Mouse (Mus musculus): ENCODE data around the gene Pbxip1. TPM values are rescaled to one million over a fixed set of nuclear protein-coding genes. Genes with fewer than 3 reads are reported as not detected.

Gene Pbxip1
- polyA plus RNA-seq, 1 experiment from 2014 or later = 15.7 TPM

DNA sequence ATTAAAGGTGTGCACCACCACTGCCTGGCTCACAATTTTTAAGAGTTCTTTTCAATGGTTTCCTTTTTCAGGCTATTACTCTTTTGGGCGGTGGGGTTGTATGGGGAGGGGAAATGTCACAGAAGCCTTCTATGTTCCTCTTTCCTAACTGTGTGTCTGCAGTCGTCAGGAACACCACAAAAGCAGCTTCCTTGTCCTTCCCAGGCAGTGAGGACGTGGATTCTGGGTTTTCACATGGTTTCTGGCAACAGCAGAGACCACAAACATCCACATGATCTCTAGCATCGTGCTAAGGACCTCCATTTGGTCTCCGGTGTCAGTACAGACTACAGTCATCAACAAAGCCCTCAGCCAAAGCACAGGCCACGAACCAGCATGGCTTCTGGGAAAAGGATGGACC lies 37.3 kb downstream of the Pbxip1 start:
- WGBS = 81% methylated on average over 6 of the region's 6 CpGs
- no peak overlapping the region for H3K27ac ChIP-seq

DNA sequence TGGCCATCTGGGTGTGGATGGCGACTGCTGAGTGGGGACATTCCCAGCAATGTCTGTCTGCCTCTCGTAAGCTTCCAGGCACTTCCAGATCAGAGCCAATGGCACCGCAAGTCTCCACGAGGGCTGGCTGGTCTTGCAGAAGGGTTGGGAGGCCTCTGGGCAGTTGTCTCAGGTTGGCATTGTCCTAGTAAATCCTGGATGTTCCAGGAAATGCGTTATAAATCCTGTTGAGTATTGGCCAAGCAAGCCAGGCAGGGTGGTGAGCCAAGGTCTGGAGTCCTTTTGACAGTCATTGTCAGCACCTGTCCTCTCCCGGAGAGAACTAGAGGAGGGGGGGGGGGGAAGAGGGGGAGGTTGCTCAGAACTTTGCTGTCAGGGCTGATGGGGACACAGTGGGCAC lies 42.5 kb downstream of the Pbxip1 start:
- WGBS = 82% methylated on average over 6 of the region's 6 CpGs
- Histone ChIP-seq H3K9ac (no peak overlapping the region), H3K4me3 (no peak overlapping the region), H3K9me3 (no peaks in the 10 kb centered on the region), H3K36me3 (replicated peaks) (no peaks in the 10 kb centered on the region), H3K4me2 (no peak overlapping the region), H3K27me3 (replicated peaks) (no peaks in the 10 kb centered on the region), H3K4me1 (no peaks in the 10 kb centered on the region), H3K27ac (no peak overlapping the region)
- ATAC-seq (replicated peaks) = no peak

More for the DNA sequence above, 37.3 kb downstream of the Pbxip1 start:
- Histone ChIP-seq H3K4me2 (no peak overlapping the region), H3K4me3 (no peak overlapping the region), H3K9me3 (no peaks in the 10 kb centered on the region), H3K9ac (no peak overlapping the region), H3K36me3 (replicated peaks) (peaks cover 4% of the 10 kb centered on the region; the same call in 1 of the 2 replicates), H3K4me1 (no peaks in the 10 kb centered on the region), H3K27me3 (replicated peaks) (no peaks in the 10 kb centered on the region)
- no peak for ATAC-seq (replicated peaks)

DNA sequence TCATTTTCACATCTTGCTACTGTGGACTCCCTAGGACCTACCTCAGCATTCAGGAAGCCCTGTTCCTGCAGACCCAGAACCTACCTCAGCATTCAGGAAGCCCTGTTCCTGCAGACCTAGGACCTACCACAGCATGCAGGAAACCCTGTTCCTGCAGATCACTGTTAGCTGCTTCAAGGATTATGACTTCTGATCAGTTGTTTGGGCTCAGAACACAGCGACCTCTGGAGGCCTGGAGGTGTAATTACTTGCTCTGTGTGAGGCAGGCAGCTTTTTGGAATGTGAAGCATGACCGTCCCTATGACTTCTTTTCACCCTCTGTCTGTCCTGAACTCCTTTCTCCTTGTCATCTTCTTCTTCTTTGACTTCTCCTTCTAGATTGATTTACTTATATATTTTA lies 45.0 kb downstream of the Pbxip1 start:
- 40% methylated on average over 2 of the region's 2 CpGs for WGBS

DNA sequence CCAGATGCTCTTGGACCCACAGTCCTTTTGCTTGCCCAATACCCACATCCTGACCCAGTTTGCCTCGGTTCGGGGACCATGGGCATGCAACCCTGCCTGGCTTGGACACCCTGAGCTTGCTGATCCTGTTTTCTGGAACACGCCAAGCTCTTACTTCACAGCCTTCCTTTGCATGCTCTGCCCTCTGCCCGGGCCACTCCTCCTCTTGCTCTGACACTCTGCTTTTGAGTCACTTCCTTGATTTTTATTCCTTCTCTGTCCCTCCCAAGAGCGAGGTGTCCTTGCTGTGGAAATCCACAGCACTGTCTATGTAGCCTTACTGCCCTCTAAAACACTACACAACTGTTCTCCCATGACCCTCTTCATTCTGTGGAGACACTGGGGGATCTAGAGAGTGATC lies 45.7 kb downstream of the Pbxip1 start:
- H3K27ac ChIP-seq = no peak overlapping the region
- no peaks in the 10 kb centered on the region for H3K36me3 ChIP-seq (replicated peaks)
- H3K9me3 ChIP-seq = no peaks in the 10 kb centered on the region
- ATAC-seq (replicated peaks) = no peak
- H3K4me2 ChIP-seq = no peak overlapping the region
- no peak overlapping the region for H3K4me3 ChIP-seq
- H3K4me1 ChIP-seq = no peaks in the 10 kb centered on the region
- WGBS = 89% methylated on average over 5 of the region's 5 CpGs
- 0 out of 2 replicates have a peak, but pooled peaks cover 4% of the 10 kb centered on the region for H3K27me3 ChIP-seq (replicated peaks)
- H3K9ac ChIP-seq = no peak overlapping the region

More for the DNA sequence above, 45.0 kb downstream of the Pbxip1 start:
- no peak for ATAC-seq (replicated peaks)
- H3K4me1 ChIP-seq = no peaks in the 10 kb centered on the region
- H3K9me3 ChIP-seq = no peaks in the 10 kb centered on the region
- no peak overlapping the region for H3K4me3 ChIP-seq
- H3K27ac ChIP-seq = no peak overlapping the region
- no peaks in the 10 kb centered on the region for H3K36me3 ChIP-seq (replicated peaks)
- 0 out of 2 replicates have a peak, but pooled peaks cover 4% of the 10 kb centered on the region for H3K27me3 ChIP-seq (replicated peaks)
- H3K9ac ChIP-seq = no peak overlapping the region
- H3K4me2 ChIP-seq = no peak overlapping the region

- no peak overlapping the region for H3K4me2 ChIP-seq
- H3K27ac ChIP-seq = no peak overlapping the region
- no peaks in the 10 kb centered on the region for H3K36me3 ChIP-seq (replicated peaks)
- ATAC-seq (replicated peaks) = no peak; the same call in 1 of the 2 replicates
- H3K4me1 ChIP-seq = no peaks in the 10 kb centered on the region
- H3K27me3 ChIP-seq (replicated peaks) = 0 out of 2 replicates have a peak, but pooled peaks cover 4% of the 10 kb centered on the region
- H3K4me3 ChIP-seq = no peak overlapping the region
- H3K9me3 ChIP-seq = no peaks in the 10 kb centered on the region
- WGBS = 25% methylated on average over 24 of the region's 24 CpGs
- H3K9ac ChIP-seq = no peak overlapping the region
These were observed 48.4 kb downstream of the Pbxip1 start for GRCm38 (mm10) chr3:89484766-89485524.

DNA sequence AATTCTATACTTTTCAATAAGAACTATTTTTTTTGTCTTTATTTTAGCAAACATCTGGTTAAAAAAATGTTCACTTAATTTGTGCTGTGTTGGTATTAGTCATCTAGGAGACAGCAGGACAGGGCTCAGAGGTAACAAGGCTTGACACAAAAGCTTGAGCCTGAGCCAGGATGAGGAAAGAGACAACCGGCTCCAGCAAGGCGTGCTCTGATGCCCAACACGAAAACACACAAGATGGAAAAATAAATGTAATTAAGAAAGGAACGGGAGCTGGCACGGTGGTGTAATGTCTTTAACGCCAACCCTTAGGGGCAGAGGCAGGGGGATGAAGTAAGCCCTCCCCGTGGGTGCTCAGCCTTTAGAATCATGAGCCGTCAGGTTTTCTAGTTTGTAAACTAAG lies 49.6 kb downstream of the Pbxip1 start:
- 75% methylated on average over 8 of the region's 8 CpGs for WGBS
- Histone ChIP-seq H3K36me3 (replicated peaks) (no peaks in the 10 kb centered on the region), H3K4me3 (no peak overlapping the region), H3K9me3 (no peaks in the 10 kb centered on the region), H3K4me2 (no peak overlapping the region), H3K27ac (no peak overlapping the region), H3K4me1 (no peaks in the 10 kb centered on the region), H3K27me3 (replicated peaks) (0 out of 2 replicates have a peak, but pooled peaks cover 4% of the 10 kb centered on the region), H3K9ac (no peak overlapping the region)
- no peak for ATAC-seq (replicated peaks)

DNA sequence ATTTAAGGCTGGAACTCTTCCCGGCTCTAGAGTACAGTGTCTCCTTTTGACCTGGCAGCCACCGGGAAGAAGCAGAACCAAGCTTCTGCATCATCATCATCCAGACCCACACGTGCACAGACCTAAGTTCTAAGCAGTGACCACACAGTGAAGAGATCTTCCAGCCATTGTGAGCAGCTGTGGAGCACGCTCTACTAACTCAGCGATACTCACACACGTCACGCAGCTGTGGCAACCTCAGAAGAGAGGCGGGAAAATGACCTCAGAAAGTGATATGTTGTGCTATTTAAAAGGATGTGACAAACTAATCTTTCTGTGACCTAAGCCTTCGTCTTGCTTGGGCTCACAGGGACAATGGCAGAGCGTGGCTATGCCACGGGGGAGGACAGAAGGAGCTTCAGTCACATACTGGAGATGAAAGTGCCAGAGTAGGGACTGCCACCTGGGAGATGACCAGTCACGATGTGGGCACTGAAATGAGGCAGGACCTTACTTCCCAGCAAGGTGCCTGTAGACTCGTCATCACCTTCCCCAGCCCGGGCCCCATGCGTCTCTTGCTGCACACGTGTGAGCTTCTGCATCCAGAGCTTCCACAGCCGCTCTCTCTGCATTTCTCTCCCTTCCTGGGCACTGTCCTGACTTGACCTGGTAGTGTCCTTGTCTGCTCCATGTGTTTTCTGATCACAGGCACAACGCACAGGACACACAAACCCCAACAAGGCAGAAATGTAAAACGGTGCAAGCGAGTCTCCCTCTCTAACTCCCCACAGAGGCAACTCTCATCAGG lies 50.6 kb downstream of the Pbxip1 start:
- Histone ChIP-seq H3K4me2 (no peak overlapping the region), H3K36me3 (replicated peaks) (no peaks in the 10 kb centered on the region), H3K9ac (no peak overlapping the region), H3K4me1 (no peaks in the 10 kb centered on the region), H3K9me3 (no peaks in the 10 kb centered on the region), H3K27me3 (replicated peaks) (0 out of 2 replicates have a peak, but pooled peaks cover 4% of the 10 kb centered on the region), H3K27ac (no peak overlapping the region), H3K4me3 (no peak overlapping the region)
- ATAC-seq (replicated peaks) = no peak
- 47% methylated on average over 20 of the region's 20 CpGs for whole genome bisulfite sequencing

DNA sequence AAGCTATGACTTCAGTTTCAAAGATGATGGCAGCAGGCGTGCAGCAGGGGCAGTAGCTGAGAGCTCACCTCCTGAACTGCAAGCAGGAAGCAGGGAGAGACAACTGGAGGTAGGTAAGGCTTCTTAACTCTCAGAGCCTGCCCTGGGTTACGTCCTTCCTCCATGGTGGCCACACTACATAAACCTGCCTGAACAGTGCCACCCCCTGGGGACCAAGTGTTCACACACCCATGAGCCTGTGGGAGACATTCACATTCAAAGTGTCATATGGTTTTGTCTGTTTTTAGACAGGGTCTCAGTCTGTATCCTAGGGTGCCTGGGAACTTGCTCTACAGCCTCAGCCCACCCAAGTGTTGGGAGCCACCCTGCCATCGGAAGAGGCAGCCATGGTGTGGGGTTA lies 54.3 kb downstream of the Pbxip1 start:
- Histone ChIP-seq H3K27me3 (replicated peaks) (no peaks in the 10 kb centered on the region), H3K4me1 (0 out of 2 replicates have a peak, but pooled peaks cover 3% of the 10 kb centered on the region), H3K4me2 (no peak overlapping the region), H3K36me3 (replicated peaks) (no peaks in the 10 kb centered on the region), H3K4me3 (no peak overlapping the region), H3K9me3 (no peaks in the 10 kb centered on the region), H3K27ac (no peak overlapping the region), H3K9ac (no peak overlapping the region)
- WGBS = 89% methylated on average over 3 of the region's 3 CpGs
- ATAC-seq (replicated peaks) = no peak

- ATAC-seq (replicated peaks) = no peak
- no peaks in the 10 kb centered on the region for H3K36me3 ChIP-seq (replicated peaks)
- 0 out of 2 replicates have a peak, but pooled peaks cover 3% of the 10 kb centered on the region for H3K4me1 ChIP-seq
- no peak overlapping the region for H3K9ac ChIP-seq
- WGBS = 85% methylated on average over 5 of the region's 5 CpGs
- H3K9me3 ChIP-seq = no peaks in the 10 kb centered on the region
- H3K27ac ChIP-seq = no peak overlapping the region
- H3K4me2 ChIP-seq = no peak overlapping the region
- H3K27me3 ChIP-seq (replicated peaks) = no peaks in the 10 kb centered on the region
- no peak overlapping the region for H3K4me3 ChIP-seq
These were observed 55.1 kb downstream of the Pbxip1 start for GRCm38 (mm10) chr3:89491559-89491958.

DNA sequence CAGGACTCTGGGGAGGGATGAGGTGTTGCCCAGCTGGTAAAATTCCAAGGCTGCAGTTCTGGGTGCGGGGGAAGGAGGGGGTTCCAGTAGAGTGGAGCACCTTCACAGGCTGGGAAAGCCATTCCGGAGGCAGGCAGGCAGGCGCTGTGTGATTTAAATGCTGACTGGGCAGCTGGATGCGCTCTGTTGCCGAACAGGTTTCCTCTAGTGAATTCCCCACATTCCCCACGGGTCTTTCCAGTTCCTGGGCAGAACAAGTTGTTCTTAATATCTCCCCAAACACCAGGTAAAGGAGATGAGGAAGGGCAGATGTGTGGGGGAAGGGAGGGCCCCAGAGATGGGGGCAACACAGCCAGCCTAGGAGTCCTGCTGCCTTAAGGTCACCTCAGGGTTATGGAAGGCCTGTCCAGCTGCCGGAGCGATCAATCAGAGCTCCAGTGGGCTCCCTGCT lies 56.2 kb downstream of the Pbxip1 start:
- H3K27me3 ChIP-seq (replicated peaks) = no peaks in the 10 kb centered on the region
- H3K9ac ChIP-seq = no peak overlapping the region
- H3K4me3 ChIP-seq = no peak overlapping the region
- 0 out of 2 replicates have a peak, but pooled peaks cover 3% of the 10 kb centered on the region for H3K4me1 ChIP-seq
- H3K4me2 ChIP-seq = no peak overlapping the region
- H3K36me3 ChIP-seq (replicated peaks) = no peaks in the 10 kb centered on the region
- no peak overlapping the region for H3K27ac ChIP-seq
- H3K9me3 ChIP-seq = no peaks in the 10 kb centered on the region
- 45% methylated on average over 8 of the region's 8 CpGs for WGBS
- no peak for ATAC-seq (replicated peaks)

GRCm38 (mm10) chr3:89494630-89495029 lies 58.1 kb downstream of the Pbxip1 start:
- H3K27ac ChIP-seq = no peak overlapping the region
- 0 out of 2 replicates have a peak, but pooled peaks cover 3% of the 10 kb centered on the region for H3K4me1 ChIP-seq
- H3K36me3 ChIP-seq (replicated peaks) = no peaks in the 10 kb centered on the region
- H3K9me3 ChIP-seq = no peaks in the 10 kb centered on the region
- no peak overlapping the region for H3K9ac ChIP-seq
- ATAC-seq (replicated peaks) = no peak
- no peaks in the 10 kb centered on the region for H3K27me3 ChIP-seq (replicated peaks)
- no peak overlapping the region for H3K4me2 ChIP-seq
- no peak overlapping the region for H3K4me3 ChIP-seq
- WGBS = 85% methylated on average over 5 of the region's 5 CpGs

- H3K9ac ChIP-seq = no peak overlapping the region
- no peak for ATAC-seq (replicated peaks)
- H3K27me3 ChIP-seq (replicated peaks) = no peaks in the 10 kb centered on the region
- no peaks in the 10 kb centered on the region for H3K36me3 ChIP-seq (replicated peaks)
- WGBS = 72% methylated on average over 3 of the region's 3 CpGs
- H3K9me3 ChIP-seq = no peaks in the 10 kb centered on the region
- H3K27ac ChIP-seq = no peak overlapping the region
- H3K4me2 ChIP-seq = no peak overlapping the region
- 0 out of 2 replicates have a peak, but pooled peaks cover 3% of the 10 kb centered on the region for H3K4me1 ChIP-seq
- H3K4me3 ChIP-seq = no peak overlapping the region
These were observed 59.9 kb downstream of the Pbxip1 start for GRCm38 (mm10) chr3:89496366-89496765.

Data from midbrain, embryonic 15.5 days (tissue).